Mouse (Mus musculus) intestine, embryonic 16.5 days (tissue): ENCODE results near the gene Mgmt. TPM values are rescaled to one million over a fixed set of nuclear protein-coding genes. Genes with fewer than 3 reads are reported as not detected.

Source experiments
- ATAC-seq: fragments of 200-750 bp; cut with Nextera tagmentation; 2 replicates; pipeline ENCODE4 v1.8.0; 2017; ENCODE audit warnings: moderate TSS enrichment, moderate library complexity
- H3K27ac ChIP-seq: fragments of 300-500 bp; sonication (generic); 2 replicates; pipeline ENCODE4 v1.5.1; 2014; ENCODE audit warnings: mild to moderate bottlenecking, low read length
- H3K27me3 ChIP-seq: fragments of 300-500 bp; sonication (generic); replicated peaks from 2 replicates; pipeline ENCODE4 v1.6.1; 2014; ENCODE audit warnings: low read length, control low read depth, mixed read lengths; ENCODE audit not compliant: control insufficient read depth, insufficient read depth
- H3K36me3 ChIP-seq: fragments of 300-500 bp; sonication (generic); 2 replicates; pipeline ENCODE4 v1.6.1; 2014; ENCODE audit warnings: low read length, control low read depth; ENCODE audit not compliant: control insufficient read depth, insufficient read depth
- H3K4me1 ChIP-seq: fragments of 300-500 bp; sonication (generic); 2 replicates; pipeline ENCODE4 v1.6.1; 2014; ENCODE audit warnings: low read length, control low read depth, mixed read lengths; ENCODE audit not compliant: control insufficient read depth, insufficient read depth
- H3K4me2 ChIP-seq: fragments of 300-500 bp; sonication (generic); 2 replicates; pipeline ENCODE4 v1.6.1; 2014; ENCODE audit warnings: low read depth, low read length, control low read depth
- H3K4me3 ChIP-seq: fragments of 300-500 bp; sonication (generic); 2 replicates; pipeline ENCODE4 v1.5.1; 2014; ENCODE audit warnings: mild to moderate bottlenecking, low read length
- H3K9ac ChIP-seq: fragments of 300-500 bp; sonication (generic); 2 replicates; pipeline ENCODE4 v1.6.1; 2014; ENCODE audit warnings: low read depth, low read length
- H3K9me3 ChIP-seq: fragments of 300-500 bp; sonication (generic); 2 replicates; pipeline ENCODE4 v1.6.1; 2016; ENCODE audit warnings: low read length, control low read depth; ENCODE audit not compliant: control insufficient read depth
- WGBS: fragments of 180-500 bp; shearing (Covaris S2); extraction: QIAGEN DNeasy Blood & Tissue Kit; methylation state at CpG from one replicate; pipeline ENCODE4 v1.1.7; 2014; 5-methylcytosine and 5-hydroxymethylcytosine counted together
- polyA plus RNA-seq: library from polyadenylated mRNA; unstranded; fragments of >200 nt; fragmentation: Nextera tagmentation; extraction: Ambion mirVana; gene quantifications from 2 replicates; pipeline ENCODE4 v1.2.1, GENCODE M21; 2015

Mgmt gene
- polyA plus RNA-seq, 1 experiment from 2014 or later = 5.9 TPM

- Histone ChIP-seq H3K4me3 (no peak overlapping the region), H3K27me3 (no peaks in the 10 kb centered on the region), H3K4me2 (no peak overlapping the region), H3K9me3 (no peaks in the 10 kb centered on the region), H3K4me1 (no peaks in the 10 kb centered on the region), H3K27ac (no peak overlapping the region), H3K36me3 (no peaks in the 10 kb centered on the region), H3K9ac (no peak overlapping the region)
- no peak for ATAC-seq
- WGBS = 50% methylated on average over 9 of the region's 9 CpGs
These were observed 31.8 kb downstream of the Mgmt start for GRCm38 (mm10) chr7:136926178-136926577.

- 91% methylated on average over 3 of the region's 3 CpGs for WGBS
- Histone ChIP-seq H3K4me3 (no peak overlapping the region), H3K36me3 (no peaks in the 10 kb centered on the region), H3K9ac (no peak overlapping the region), H3K9me3 (no peaks in the 10 kb centered on the region), H3K27me3 (no peaks in the 10 kb centered on the region), H3K4me1 (no peaks in the 10 kb centered on the region), H3K27ac (no peak overlapping the region), H3K4me2 (no peak overlapping the region)
- no peak for ATAC-seq
These were observed 36.0 kb downstream of the Mgmt start for GRCm38 (mm10) chr7:136930451-136930850.

DNA sequence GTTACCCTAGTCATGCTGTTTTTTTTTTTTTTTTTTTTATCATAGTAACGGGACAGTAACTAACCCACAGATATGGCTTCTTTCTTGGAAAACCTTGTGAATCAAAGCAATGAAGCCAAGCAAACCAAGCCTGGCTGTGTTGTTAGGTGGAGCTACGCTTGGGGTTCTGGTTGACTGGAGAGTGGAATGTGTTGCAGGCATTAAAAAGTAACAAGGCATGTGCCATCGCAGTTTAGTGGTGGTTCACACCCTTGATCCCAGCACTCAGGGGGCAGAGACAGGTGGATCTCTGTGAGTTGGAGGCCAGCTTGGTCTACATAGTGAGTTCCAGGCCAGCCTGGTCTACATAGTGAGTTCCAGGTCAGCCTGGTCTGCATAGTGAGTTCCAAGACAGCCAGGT lies 39.0 kb downstream of the Mgmt start:
- no peaks in the 10 kb centered on the region for H3K9me3 ChIP-seq
- H3K27me3 ChIP-seq = no peaks in the 10 kb centered on the region
- H3K4me1 ChIP-seq = no peaks in the 10 kb centered on the region
- H3K4me2 ChIP-seq = no peak overlapping the region
- no peak overlapping the region for H3K4me3 ChIP-seq
- WGBS = 95% methylated on average over 3 of the region's 3 CpGs
- no peak overlapping the region for H3K27ac ChIP-seq
- H3K36me3 ChIP-seq = no peaks in the 10 kb centered on the region
- H3K9ac ChIP-seq = no peak overlapping the region
- no peak for ATAC-seq

- 89% methylated on average over 5 of the region's 5 CpGs for WGBS
- H3K4me2 ChIP-seq = no peak overlapping the region
- H3K9me3 ChIP-seq = no peaks in the 10 kb centered on the region
- H3K36me3 ChIP-seq = no peaks in the 10 kb centered on the region
- ATAC-seq = no peak
- H3K9ac ChIP-seq = no peak overlapping the region
- no peak overlapping the region for H3K4me3 ChIP-seq
- no peak overlapping the region for H3K27ac ChIP-seq
- no peaks in the 10 kb centered on the region for H3K27me3 ChIP-seq
- no peaks in the 10 kb centered on the region for H3K4me1 ChIP-seq
These were observed 39.9 kb downstream of the Mgmt start for GRCm38 (mm10) chr7:136934336-136934735.

DNA sequence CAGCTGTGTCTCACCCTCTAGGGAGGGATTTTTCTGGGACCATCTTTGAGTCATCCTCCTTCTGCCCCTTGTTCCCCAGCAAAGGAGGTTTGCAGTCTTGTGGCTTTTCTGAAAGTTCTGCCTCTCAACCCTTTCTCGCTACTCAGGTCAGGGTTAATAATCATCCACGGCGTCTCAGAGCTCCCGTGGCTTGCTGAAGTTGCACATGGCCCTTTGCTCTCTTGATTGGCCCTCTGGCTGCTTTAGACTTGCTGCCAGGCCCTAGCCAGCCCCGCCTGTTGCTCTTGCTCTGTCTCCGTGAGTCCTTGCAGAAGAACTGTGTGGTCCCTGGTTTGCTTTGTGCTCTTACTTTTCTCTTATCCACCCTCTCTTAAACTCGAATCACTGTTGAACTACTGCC lies 40.4 kb downstream of the Mgmt start:
- no peaks in the 10 kb centered on the region for H3K4me1 ChIP-seq
- no peak overlapping the region for H3K9ac ChIP-seq
- no peak overlapping the region for H3K4me2 ChIP-seq
- no peak overlapping the region for H3K27ac ChIP-seq
- ATAC-seq = no peak
- no peaks in the 10 kb centered on the region for H3K27me3 ChIP-seq
- no peaks in the 10 kb centered on the region for H3K9me3 ChIP-seq
- H3K36me3 ChIP-seq = no peaks in the 10 kb centered on the region
- WGBS = 66% methylated on average over 7 of the region's 7 CpGs
- no peak overlapping the region for H3K4me3 ChIP-seq

DNA sequence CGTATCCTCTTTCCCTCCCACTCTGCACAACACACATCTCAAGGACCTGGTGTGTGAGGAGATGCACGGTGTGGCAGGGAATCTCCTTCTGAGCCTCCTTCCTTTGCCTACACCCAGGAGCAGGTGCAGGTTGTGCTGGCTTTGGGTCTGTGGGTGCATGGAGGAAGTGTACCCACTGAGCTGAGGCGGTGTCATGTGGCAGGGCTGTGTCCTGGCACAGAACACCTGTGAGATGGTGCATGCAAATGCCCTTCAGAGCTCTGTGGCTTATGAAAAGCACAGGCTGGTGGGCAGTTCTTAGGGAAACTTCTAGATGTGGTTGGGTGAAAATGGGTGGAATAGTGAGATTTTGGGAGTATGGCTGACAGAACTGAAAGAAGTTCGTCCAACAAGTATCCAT lies 44.0 kb downstream of the Mgmt start:
- Histone ChIP-seq H3K27me3 (no peaks in the 10 kb centered on the region), H3K4me1 (no peaks in the 10 kb centered on the region), H3K4me2 (no peak overlapping the region), H3K9me3 (no peaks in the 10 kb centered on the region), H3K27ac (no peak overlapping the region), H3K9ac (no peak overlapping the region), H3K4me3 (no peak overlapping the region), H3K36me3 (no peaks in the 10 kb centered on the region)
- 79% methylated on average over 4 of the region's 4 CpGs for WGBS
- no peak for ATAC-seq

DNA sequence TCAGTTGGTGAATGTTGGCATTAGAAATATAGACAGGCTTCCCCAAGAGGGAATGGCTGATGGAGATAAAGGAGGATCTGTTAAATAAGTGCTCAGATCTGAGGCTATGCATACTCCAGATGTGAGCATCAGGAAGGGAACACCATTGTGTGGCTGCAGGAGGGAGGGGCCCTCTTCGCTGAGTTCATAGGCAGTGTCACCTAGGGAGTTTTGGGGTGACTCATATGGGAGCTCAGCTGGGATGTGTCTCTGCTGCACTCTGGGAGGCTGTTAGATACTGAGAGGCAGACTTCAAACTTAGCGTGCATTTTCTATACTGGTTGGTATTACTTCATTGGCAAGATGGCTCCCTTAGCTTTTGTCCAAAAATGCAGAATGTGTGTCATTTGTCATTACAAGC lies 48.0 kb downstream of the Mgmt start:
- H3K27me3 ChIP-seq = no peaks in the 10 kb centered on the region
- WGBS = 90% methylated on average over 2 of the region's 2 CpGs
- H3K4me3 ChIP-seq = no peak overlapping the region
- no peaks in the 10 kb centered on the region for H3K9me3 ChIP-seq
- ATAC-seq = no peak
- no peak overlapping the region for H3K4me2 ChIP-seq
- no peaks in the 10 kb centered on the region for H3K36me3 ChIP-seq
- no peak overlapping the region for H3K27ac ChIP-seq
- H3K9ac ChIP-seq = no peak overlapping the region
- no peaks in the 10 kb centered on the region for H3K4me1 ChIP-seq

- H3K27me3 ChIP-seq = no peaks in the 10 kb centered on the region
- no peaks in the 10 kb centered on the region for H3K36me3 ChIP-seq
- no peak overlapping the region for H3K27ac ChIP-seq
- no peaks in the 10 kb centered on the region for H3K9me3 ChIP-seq
- H3K4me3 ChIP-seq = no peak overlapping the region
- H3K9ac ChIP-seq = no peak overlapping the region
- whole genome bisulfite sequencing = 63% methylated on average over 5 of the region's 5 CpGs
- H3K4me2 ChIP-seq = no peak overlapping the region
- H3K4me1 ChIP-seq = no peaks in the 10 kb centered on the region
- ATAC-seq = no peak
These were observed 49.5 kb downstream of the Mgmt start for GRCm38 (mm10) chr7:136943886-136944285.

- Histone ChIP-seq H3K9me3 (no peaks in the 10 kb centered on the region), H3K4me3 (no peak overlapping the region), H3K4me1 (no peaks in the 10 kb centered on the region), H3K9ac (no peak overlapping the region), H3K36me3 (no peaks in the 10 kb centered on the region), H3K4me2 (no peak overlapping the region), H3K27me3 (no peaks in the 10 kb centered on the region), H3K27ac (no peak overlapping the region)
- WGBS = 71% methylated on average over 10 of the region's 10 CpGs
- no peak for ATAC-seq
These were observed 51.3 kb downstream of the Mgmt start for GRCm38 (mm10) chr7:136945697-136946096.

DNA sequence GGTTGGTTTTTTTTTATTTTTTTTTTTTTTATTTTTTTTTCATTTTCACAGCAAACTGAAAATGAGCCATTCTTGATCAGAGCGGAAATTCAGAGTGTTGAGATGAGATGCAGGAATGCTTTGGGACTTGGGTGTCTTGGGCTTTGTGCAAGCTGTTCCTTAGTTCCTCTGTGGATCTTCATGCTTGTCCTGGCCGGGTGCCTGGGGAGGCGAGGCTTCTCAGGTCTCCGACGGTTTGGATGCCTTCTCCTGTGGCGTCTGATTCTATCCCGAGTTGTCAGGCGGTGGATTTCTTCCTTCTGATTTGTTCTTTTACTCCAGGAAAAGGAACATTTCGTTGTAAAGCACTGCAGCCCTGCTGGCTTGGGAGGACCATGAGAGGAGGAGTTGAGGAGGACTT lies 51.7 kb downstream of the Mgmt start:
- WGBS = 73% methylated on average over 9 of the region's 9 CpGs
- Histone ChIP-seq H3K4me2 (no peak overlapping the region), H3K36me3 (no peaks in the 10 kb centered on the region), H3K27me3 (no peaks in the 10 kb centered on the region), H3K9me3 (no peaks in the 10 kb centered on the region), H3K9ac (no peak overlapping the region), H3K4me3 (no peak overlapping the region), H3K4me1 (no peaks in the 10 kb centered on the region), H3K27ac (no peak overlapping the region)
- no peak for ATAC-seq
